Mouse (Mus musculus): ENCODE results near the gene Atcay. TPM values are rescaled to one million over a fixed set of nuclear protein-coding genes. Genes with fewer than 3 reads are reported as not detected.
A peak's percentile ranks its signal among the peaks of the same experiment; 100 is the strongest.

Gene Atcay
- total RNA-seq (2021), result 2.1 and 3.5 TPM in 2 replicates
- long read RNA-seq, experiment 1, partial matches to known transcripts, result 0 of 3 reads
- long read RNA-seq, experiment 1, other reads (novel, unspliced or antisense), result 1 of 3 reads
- long read RNA-seq, experiment 2, partial matches to known transcripts, result 0 of 1 reads
- long read RNA-seq, experiment 2, other reads (novel, unspliced or antisense), result 0 of 1 reads

- DNase-seq, result peak; percentile 41
Observed at GRCm38 (mm10) chr10:81230438-81231332, at the start of gene Atcay. Gene Atcay (minus strand): TSS chr10:81230833.

- DNase-seq, result no peak
Observed at GRCm38 (mm10) chr10:81279496-81279895, 48.9 kb upstream of the Atcay start.

GRCm38 (mm10) chr10:81277676-81278075 lies 47.0 kb upstream of the Atcay start:
- no peak for DNase-seq

GRCm38 (mm10) chr10:81273842-81274241 lies 43.2 kb upstream of the Atcay start:
- peak; percentile 54 for DNase-seq

GRCm38 (mm10) chr10:81272356-81272755 lies 41.7 kb upstream of the Atcay start:
- DNase-seq, result no peak

GRCm38 (mm10) chr10:81268643-81269412 lies 38.2 kb upstream of the Atcay start:
- no peak for DNase-seq

- DNase-seq, result peak; percentile 91
Observed at GRCm38 (mm10) chr10:81268056-81268455, 37.4 kb upstream of the Atcay start.

GRCm38 (mm10) chr10:81266211-81267105 lies 35.8 kb upstream of the Atcay start, which contains the start of the genes Mrpl54 and Apba3:
Gene Mrpl54 (minus strand): TSS chr10:81266934.
Gene Apba3 (plus strand): TSS chr10:81266960.
- peak; percentile 98 for DNase-seq

- DNase-seq, result no peak
Observed at GRCm38 (mm10) chr10:81265540-81265939, 34.9 kb upstream of the Atcay start.

- DNase-seq, result no peak
Observed at GRCm38 (mm10) chr10:81261025-81261424, 30.4 kb upstream of the Atcay start.

GRCm38 (mm10) chr10:81259225-81259884 lies 28.7 kb upstream of the Atcay start:
- DNase-seq, result no peak

GRCm38 (mm10) chr10:81257158-81258039 lies 26.8 kb upstream of the Atcay start:
- DNase-seq, result no peak

- DNase-seq, result no peak
Observed at GRCm38 (mm10) chr10:81254886-81255285, 24.3 kb upstream of the Atcay start.

- DNase-seq, result peak; percentile 74
Observed at GRCm38 (mm10) chr10:81252424-81253419, 22.1 kb upstream of the Atcay start, which contains the start of gene Matk. Gene Matk (plus strand): TSS chr10:81252935.

GRCm38 (mm10) chr10:81249442-81249841 lies 18.8 kb upstream of the Atcay start:
- DNase-seq, result no peak

- no peak for DNase-seq
Observed at GRCm38 (mm10) chr10:81247804-81248203, 17.2 kb upstream of the Atcay start.

- no peak for DNase-seq
Observed at GRCm38 (mm10) chr10:81245166-81245565, 14.5 kb upstream of the Atcay start.

- peak; percentile 88 for DNase-seq
Observed at GRCm38 (mm10) chr10:81244595-81244994, 14.0 kb upstream of the Atcay start.

GRCm38 (mm10) chr10:81244146-81244545 lies 13.5 kb upstream of the Atcay start:
- no peak for DNase-seq
